Mouse (Mus musculus) limb, embryonic 11.5 days (tissue): ENCODE data around the gene Ajm1. TPM values are rescaled to one million over a fixed set of nuclear protein-coding genes. Genes with fewer than 3 reads are reported as not detected.

Experiments
- ATAC-seq: fragments of 200-750 bp; cut with Nextera tagmentation; 2 replicates; pipeline ENCODE4 v1.8.0; 2017; ENCODE audit warnings: low read depth; ENCODE audit not compliant: insufficient number of reproducible peaks, low FRiP score, low TSS enrichment
- DNase-seq: peaks from one replicate; pipeline ENCODE4 v3.0.0-alpha.2; 2015; ENCODE audit warnings: low spot score
- H3K27ac ChIP-seq: fragments of 300-500 bp; sonication (generic); replicated peaks from 2 replicates; pipeline ENCODE4 v1.5.1; 2014; ENCODE audit warnings: low read depth, mild to moderate bottlenecking, low read length
- H3K27me3 ChIP-seq: fragments of 300-500 bp; sonication (generic); 2 replicates; pipeline ENCODE4 v1.6.1; 2014; ENCODE audit warnings: mild to moderate bottlenecking, low read length, mixed read lengths; ENCODE audit not compliant: control insufficient read depth, insufficient read depth
- H3K36me3 ChIP-seq: fragments of 300-500 bp; sonication (generic); 2 replicates; pipeline ENCODE4 v1.6.1; 2014; ENCODE audit warnings: mild to moderate bottlenecking, low read length, moderate library complexity, mixed read lengths; ENCODE audit not compliant: control insufficient read depth, insufficient read depth
- H3K4me1 ChIP-seq: fragments of 300-500 bp; sonication (generic); 2 replicates; pipeline ENCODE4 v1.6.1; 2014; ENCODE audit warnings: low read length, mixed read lengths; ENCODE audit not compliant: control insufficient read depth, insufficient read depth
- H3K4me2 ChIP-seq: fragments of 300-500 bp; sonication (generic); 2 replicates; pipeline ENCODE4 v1.6.1; 2014; ENCODE audit warnings: low read depth, mild to moderate bottlenecking, moderate library complexity; ENCODE audit not compliant: severe bottlenecking
- H3K4me3 ChIP-seq: fragments of 300-500 bp; sonication (generic); 2 replicates; pipeline ENCODE4 v1.5.1; 2014; ENCODE audit warnings: low read depth, low read length
- H3K9ac ChIP-seq: fragments of 300-500 bp; sonication (generic); 2 replicates; pipeline ENCODE4 v1.6.1; 2014; ENCODE audit warnings: mild to moderate bottlenecking, low read length
- H3K9me3 ChIP-seq: fragments of 300-500 bp; sonication (generic); 2 replicates; pipeline ENCODE4 v1.6.1; 2016; ENCODE audit warnings: low read length; ENCODE audit not compliant: control insufficient read depth
- WGBS: fragments of 180-500 bp; shearing (Covaris S2); extraction: QIAGEN DNeasy Blood & Tissue Kit; methylation state at CpG from one replicate; pipeline ENCODE4 v1.1.7; 2014; 5-methylcytosine and 5-hydroxymethylcytosine counted together
- polyA plus RNA-seq: library from polyadenylated mRNA; unstranded; fragments of >200 nt; fragmentation: Nextera tagmentation; extraction: Ambion mirVana; gene quantifications from 2 replicates; pipeline ENCODE4 v1.2.1, GENCODE M21; 2014

Ajm1 gene
- polyA plus RNA-seq, 1 experiment from 2014 or later: 0.04 TPM

DNA sequence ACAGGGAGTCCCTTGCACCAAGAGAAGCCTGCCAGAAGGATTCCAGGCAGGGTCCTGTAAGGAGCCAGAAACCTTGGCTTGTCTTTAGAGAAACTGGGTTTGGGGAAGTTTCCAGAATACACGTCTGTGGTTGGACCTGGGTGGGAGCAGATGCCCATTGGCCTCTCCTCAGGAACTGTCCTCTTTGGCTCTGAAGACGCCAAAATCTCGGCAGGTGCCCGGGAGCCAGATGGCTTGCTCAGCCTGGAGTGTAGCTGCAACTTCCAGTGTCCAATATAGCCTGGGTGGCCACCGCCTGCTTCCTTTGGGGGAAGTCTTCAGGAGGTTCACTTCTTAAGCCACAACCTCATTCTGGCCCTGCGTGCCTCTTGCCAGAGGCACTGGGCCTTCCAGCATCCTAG, 344 bp upstream of the Ajm1 start:
- Histone ChIP-seq H3K9ac (no peak overlapping the region), H3K36me3 (peaks cover 10% of the 10 kb centered on the region; the same call in 1 of the 2 replicates), H3K4me3 (no peak overlapping the region), H3K4me1 (peaks cover 25% of the 10 kb centered on the region), H3K27ac (no peak overlapping the region), H3K27me3 (peaks cover 40% of the 10 kb centered on the region), H3K4me2 (no peak overlapping the region), H3K9me3 (no peaks in the 10 kb centered on the region)
- WGBS: 30% methylated on average over 6 of the region's 6 CpGs
- DNase-seq (peak; percentile 29), ATAC-seq (no peak)

DNA sequence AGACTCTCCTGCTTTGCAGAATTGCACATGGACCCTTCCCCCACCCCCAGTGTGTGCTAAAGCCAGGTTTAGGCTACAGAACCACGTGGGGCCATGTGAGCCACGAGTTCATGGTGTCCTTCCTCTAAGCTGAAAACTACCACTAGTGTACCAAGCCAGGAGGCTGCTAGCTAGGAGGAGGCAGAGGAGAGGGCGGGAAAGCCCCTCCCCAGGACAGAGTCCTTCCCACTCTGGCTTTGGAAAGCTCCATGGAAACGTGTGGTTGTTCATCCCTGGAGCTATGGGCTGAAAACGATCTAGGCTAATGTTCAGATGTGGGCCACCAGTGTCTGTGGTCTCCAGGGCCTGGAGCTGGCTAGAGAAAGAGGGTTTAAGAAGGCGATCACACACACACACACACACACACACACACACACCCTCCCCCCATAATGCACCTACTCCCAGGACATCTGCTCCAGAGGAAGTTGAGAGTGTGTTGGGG, 896 bp downstream of the Ajm1 start:
- WGBS: 49% methylated on average over 6 of the region's 6 CpGs
- Histone ChIP-seq H3K27ac (no peak overlapping the region), H3K4me3 (no peak overlapping the region), H3K9ac (no peak overlapping the region), H3K4me1 (peaks cover 28% of the 10 kb centered on the region), H3K36me3 (peaks cover 10% of the 10 kb centered on the region; the same call in 1 of the 2 replicates), H3K4me2 (no peak overlapping the region), H3K27me3 (peaks cover 49% of the 10 kb centered on the region), H3K9me3 (no peaks in the 10 kb centered on the region)
- DNase-seq (no peak), ATAC-seq (no peak)

DNA sequence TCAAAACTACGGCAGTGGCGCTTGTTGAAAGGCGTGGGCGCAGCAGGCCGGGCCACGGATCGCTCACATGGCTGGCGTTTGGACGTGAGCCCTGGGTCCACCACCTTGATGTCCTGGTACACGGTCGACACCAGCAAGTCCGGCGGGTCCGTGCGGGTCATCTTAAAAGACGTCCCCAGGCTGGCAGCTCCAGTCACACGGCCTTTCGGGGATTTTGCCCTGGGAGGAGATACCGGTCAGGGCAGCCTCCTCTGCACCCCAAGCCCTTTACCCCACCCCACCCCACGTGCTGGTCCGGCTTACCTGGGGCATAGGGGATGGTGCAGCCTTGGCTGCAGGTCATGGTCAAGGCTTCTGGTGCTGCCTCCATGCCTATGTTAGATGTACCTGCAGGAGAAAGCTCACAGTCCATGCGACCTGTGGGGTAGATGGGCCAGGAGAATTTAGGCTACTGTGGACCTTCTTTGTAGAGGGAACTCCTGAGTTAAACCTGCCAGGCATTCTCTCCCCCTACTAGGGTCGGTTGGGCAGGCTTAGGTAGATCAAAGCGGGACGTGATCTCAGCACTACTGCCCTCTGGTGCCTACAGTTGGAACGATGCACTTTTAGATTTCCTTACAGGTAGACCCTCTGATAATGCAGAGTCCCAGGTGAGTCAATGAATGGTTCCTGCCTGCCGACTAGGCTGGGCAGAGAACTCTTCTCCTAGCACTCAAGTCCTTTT, 1.7 kb downstream of the Ajm1 start:
- H3K9ac ChIP-seq: 0 out of 2 replicates have a peak overlapping the region, but pooled peaks have one; percentile 13
- ATAC-seq (no peak), DNase-seq (peak; percentile 72)

DNA sequence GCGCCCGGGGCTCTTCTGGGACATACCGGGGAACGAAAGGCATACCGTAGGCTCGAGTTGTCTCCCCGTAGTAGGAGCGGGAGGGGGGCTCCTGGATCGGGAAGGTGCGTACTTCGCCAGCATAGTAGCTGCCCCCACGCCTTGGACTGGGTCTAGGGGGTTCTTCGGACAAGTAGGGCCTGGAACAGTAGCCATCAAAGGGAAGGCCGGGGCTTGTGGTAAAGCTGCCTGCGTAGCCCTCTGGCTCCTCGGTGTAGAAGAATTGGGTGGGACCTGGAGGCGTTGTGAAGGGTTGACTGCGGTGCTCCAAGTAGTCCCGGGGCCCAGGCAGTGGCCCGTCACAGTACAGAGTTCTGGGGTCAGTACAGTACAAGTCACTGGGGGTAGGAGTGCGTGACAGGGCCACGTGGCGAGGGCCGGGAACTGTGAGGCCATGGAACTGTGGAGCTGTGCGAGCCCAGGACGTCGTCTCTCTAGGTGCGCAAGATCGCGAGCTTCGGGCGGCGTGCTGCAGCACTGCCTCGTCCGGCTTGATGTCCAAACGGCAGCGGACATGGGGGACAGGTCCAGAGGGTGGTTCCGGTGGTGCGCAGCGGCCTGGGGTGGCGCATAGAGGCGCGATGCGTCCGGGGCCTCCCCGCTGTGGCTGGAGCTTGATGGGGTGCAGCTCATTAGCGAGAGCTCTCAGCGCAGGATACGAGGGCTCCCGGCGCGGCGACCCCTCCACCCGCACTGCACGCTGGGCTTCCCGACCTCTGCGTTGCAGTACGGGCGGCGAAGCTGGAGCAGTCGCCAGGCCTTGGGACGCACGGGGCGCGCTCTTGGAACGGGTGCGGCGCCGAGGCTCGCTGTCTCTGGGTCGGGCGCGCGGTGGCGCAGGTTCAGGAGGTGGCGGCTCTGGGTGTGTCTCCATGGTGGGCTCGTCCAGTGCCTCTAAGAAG, 2.5 kb downstream of the Ajm1 start:
- H3K9ac ChIP-seq: peak overlapping the region; percentile 13; the same call in 1 of the 2 replicates
- 5% methylated on average over 77 of the region's 77 CpGs for WGBS
- H3K4me2 ChIP-seq: peak overlapping the region; percentile 22; the same call in 1 of the 2 replicates
- H3K27me3 ChIP-seq: peaks cover 49% of the 10 kb centered on the region
- H3K36me3 ChIP-seq: peaks cover 2% of the 10 kb centered on the region; the same call in 1 of the 2 replicates
- ATAC-seq (no peak), DNase-seq (peak; percentile 61)
- no peaks in the 10 kb centered on the region for H3K9me3 ChIP-seq
- peaks cover 32% of the 10 kb centered on the region for H3K4me1 ChIP-seq
- H3K4me3 ChIP-seq: peak overlapping the region; percentile 19
- H3K27ac ChIP-seq: no peak overlapping the region

More for the DNA sequence above, 1.7 kb downstream of the Ajm1 start:
- no peaks in the 10 kb centered on the region for H3K9me3 ChIP-seq
- H3K27ac ChIP-seq: no peak overlapping the region
- no peak overlapping the region for H3K4me3 ChIP-seq
- H3K36me3 ChIP-seq: peaks cover 6% of the 10 kb centered on the region; the same call in 1 of the 2 replicates
- peak overlapping the region; percentile 22; the same call in 1 of the 2 replicates for H3K4me2 ChIP-seq
- WGBS: 7% methylated on average over 27 of the region's 27 CpGs
- peaks cover 32% of the 10 kb centered on the region for H3K4me1 ChIP-seq
- H3K27me3 ChIP-seq: peaks cover 49% of the 10 kb centered on the region

DNA sequence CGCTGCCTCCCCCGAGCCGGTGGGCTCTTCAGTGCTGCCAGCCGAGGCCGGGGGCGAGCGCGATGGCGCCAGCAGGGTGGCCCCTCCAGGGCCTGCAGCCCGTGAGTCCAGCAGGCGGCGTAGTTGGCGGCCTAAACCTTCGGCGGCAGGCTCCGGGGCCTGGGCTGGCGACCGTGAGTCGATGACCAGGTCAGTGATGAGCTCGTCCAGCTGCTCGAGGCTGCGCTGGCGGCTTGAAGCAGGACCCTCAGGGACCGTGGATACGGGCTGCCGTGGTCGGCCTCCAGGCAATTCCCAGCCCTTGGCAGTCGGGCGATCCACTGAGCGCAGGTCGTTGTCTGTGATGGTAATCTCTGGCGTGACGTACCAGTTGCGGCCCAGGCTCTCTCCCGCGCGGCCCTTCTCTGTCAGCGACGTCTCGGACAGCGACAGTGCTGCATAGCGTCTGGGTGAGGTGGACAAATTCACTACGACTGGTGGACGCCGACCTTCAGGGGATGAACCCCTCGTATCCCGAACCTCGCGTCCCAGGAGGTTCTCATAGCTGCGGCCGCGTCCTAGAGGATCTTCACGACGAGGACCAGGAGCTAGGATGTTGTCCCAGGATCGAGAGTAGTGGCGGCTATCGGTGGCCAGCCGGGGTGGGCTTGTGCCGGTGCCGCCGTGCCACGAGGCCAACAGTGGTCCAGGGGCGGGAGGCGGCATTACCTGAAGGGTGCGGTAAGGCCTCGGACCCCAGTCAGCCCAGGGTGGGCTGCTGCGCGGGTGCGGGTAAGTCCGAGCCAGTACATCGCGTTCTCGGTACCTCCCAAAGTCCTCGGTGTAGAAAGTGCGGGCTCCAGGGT, 3.4 kb downstream of the Ajm1 start:
- no peak for ATAC-seq
- Histone ChIP-seq H3K9ac (0 out of 2 replicates have a peak overlapping the region, but pooled peaks have one; percentile 17), H3K27ac (no peak overlapping the region), H3K9me3 (no peaks in the 10 kb centered on the region), H3K4me2 (peak overlapping the region; percentile 44), H3K36me3 (peaks cover 2% of the 10 kb centered on the region; the same call in 1 of the 2 replicates), H3K4me3 (peak overlapping the region; percentile 19), H3K27me3 (peaks cover 49% of the 10 kb centered on the region), H3K4me1 (peaks cover 32% of the 10 kb centered on the region)
- peak; percentile 64 for DNase-seq
- WGBS: 4% methylated on average over 75 of the region's 75 CpGs

DNA sequence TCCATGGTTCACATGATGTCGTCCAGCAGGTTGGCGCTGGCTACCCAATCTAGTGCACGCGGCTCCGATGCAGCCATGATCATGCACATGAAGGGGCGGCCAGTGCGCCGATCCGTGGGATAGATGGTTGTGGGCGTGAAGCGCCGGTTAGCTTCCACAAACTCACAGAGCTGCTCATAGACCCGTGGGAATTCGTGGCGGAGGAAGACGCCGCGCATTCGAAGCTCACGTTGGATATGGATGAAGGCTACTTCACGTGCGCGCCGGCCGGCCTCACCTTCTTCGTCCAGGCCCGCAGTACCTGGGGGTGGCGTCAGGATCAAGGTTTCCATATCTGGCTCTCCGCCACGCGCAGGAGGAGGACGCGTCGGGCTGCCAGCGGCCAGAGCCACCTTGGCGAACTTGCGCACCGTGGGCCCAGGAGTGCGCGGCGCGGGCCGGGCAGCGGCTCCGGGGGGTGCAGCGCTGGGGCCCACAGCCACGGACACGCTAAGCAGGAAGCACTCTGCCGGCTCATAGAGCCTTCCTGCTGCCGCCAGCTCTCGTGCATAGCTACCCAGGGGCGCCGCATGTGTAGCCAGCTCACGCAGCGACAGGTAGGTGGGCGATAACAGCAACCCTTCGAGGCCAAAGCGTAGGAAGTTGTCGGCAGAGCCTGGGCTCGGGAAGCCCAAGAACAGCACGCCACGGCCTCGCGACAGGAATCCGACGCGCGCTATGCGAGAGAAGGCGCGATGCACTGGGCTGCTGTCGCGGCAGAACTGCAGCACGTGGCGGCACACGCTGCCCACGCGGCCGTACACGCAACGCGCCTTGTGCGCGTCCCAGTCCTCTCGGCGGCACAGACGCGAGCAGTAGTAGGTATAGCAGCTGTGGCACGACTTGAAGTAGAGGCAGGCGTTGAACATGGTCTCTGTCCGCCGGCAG, 4.3 kb downstream of the Ajm1 start:
- H3K27me3 ChIP-seq: peaks cover 49% of the 10 kb centered on the region
- peaks cover 32% of the 10 kb centered on the region for H3K4me1 ChIP-seq
- no peaks in the 10 kb centered on the region for H3K36me3 ChIP-seq
- no peaks in the 10 kb centered on the region for H3K9me3 ChIP-seq
- H3K4me2 ChIP-seq: peak overlapping the region; percentile 44
- H3K4me3 ChIP-seq: peak overlapping the region; percentile 19
- DNase-seq (no peak), ATAC-seq (no peak)
- no peak overlapping the region for H3K27ac ChIP-seq
- H3K9ac ChIP-seq: 0 out of 2 replicates have a peak overlapping the region, but pooled peaks have one; percentile 17
- 15% methylated on average over 91 of the region's 92 CpGs for WGBS
